Mouse (Mus musculus) 3T3-L1 (cell line): Measurements from ENCODE around the gene Tcea2.

Source experiments
- DNase-seq: peaks from one replicate; pipeline ENCODE4 v3.0.0-alpha.2; 2015; ENCODE audit warnings: low read depth, low spot score

The Tcea2 gene

GRCm38 (mm10) chr2:181674934-181675333 lies 5.2 kb upstream of the Tcea2 start:
- DNase-seq = no peak

- peak; percentile 81 for DNase-seq
Measured at GRCm38 (mm10) chr2:181675454-181675853, 4.7 kb upstream of the Tcea2 start.

GRCm38 (mm10) chr2:181676424-181676823 lies 3.7 kb upstream of the Tcea2 start:
- DNase-seq = peak; percentile 61

- peak; percentile 58 for DNase-seq
Measured at GRCm38 (mm10) chr2:181677096-181677754, 2.9 kb upstream of the Tcea2 start.

GRCm38 (mm10) chr2:181677755-181678098 lies 2.4 kb upstream of the Tcea2 start:
- DNase-seq = no peak

GRCm38 (mm10) chr2:181678780-181679179 lies 1.3 kb upstream of the Tcea2 start:
- DNase-seq = peak; percentile 94

- DNase-seq = peak; percentile 37
Measured at GRCm38 (mm10) chr2:181680716-181681117, 607 bp downstream of the Tcea2 start.

- DNase-seq = no peak
Measured at GRCm38 (mm10) chr2:181681978-181682377, 1.9 kb downstream of the Tcea2 start.

GRCm38 (mm10) chr2:181683381-181683780 lies 3.3 kb downstream of the Tcea2 start:
- DNase-seq = peak; percentile 18

GRCm38 (mm10) chr2:181684713-181685112 lies 4.6 kb downstream of the Tcea2 start:
- no peak for DNase-seq

- no peak for DNase-seq
Measured at GRCm38 (mm10) chr2:181685686-181686085, 5.6 kb downstream of the Tcea2 start.

GRCm38 (mm10) chr2:181687586-181687985 lies 7.5 kb downstream of the Tcea2 start:
- DNase-seq = no peak

GRCm38 (mm10) chr2:181689466-181690160 lies 9.5 kb downstream of the Tcea2 start:
- no peak for DNase-seq

GRCm38 (mm10) chr2:181691083-181691482 lies 11.0 kb downstream of the Tcea2 start:
- no peak for DNase-seq

- DNase-seq = no peak
Measured at GRCm38 (mm10) chr2:181691571-181691970, 11.5 kb downstream of the Tcea2 start.

- DNase-seq = no peak
Measured at GRCm38 (mm10) chr2:181692304-181692703, 12.2 kb downstream of the Tcea2 start.

- DNase-seq = peak; percentile 74
Measured at GRCm38 (mm10) chr2:181693339-181694280, 13.5 kb downstream of the Tcea2 start, which contains the start of gene Rgs19. Rgs19 (minus strand) TSS chr2:181693977.

GRCm38 (mm10) chr2:181694581-181694980 lies 14.5 kb downstream of the Tcea2 start:
- DNase-seq = no peak

- no peak for DNase-seq
Measured at GRCm38 (mm10) chr2:181695776-181696175, 15.7 kb downstream of the Tcea2 start.

GRCm38 (mm10) chr2:181696801-181697420 lies 16.8 kb downstream of the Tcea2 start:
- DNase-seq = no peak

GRCm38 (mm10) chr2:181698241-181698640 lies 18.1 kb downstream of the Tcea2 start, which contains the start of gene Lkaaear1:
Lkaaear1 (minus strand) TSS chr2:181698442.
- DNase-seq = no peak

- DNase-seq = peak; percentile 58
Measured at GRCm38 (mm10) chr2:181706668-181707067, 26.6 kb downstream of the Tcea2 start.
